Mouse (Mus musculus) hindbrain, embryonic 10.5 days (tissue): ENCODE measurements at regions not wholly inside any gene's neighbourhood (a gene's known extent, or its start where the extent isn't known, plus 50 kb on each side); places are given as distances from the start of the nearest gene placed in this dataset.

Source experiments
- DNase-seq: peaks from one replicate; pipeline ENCODE4 v3.0.0-alpha.2; 2017; ENCODE audit warnings: low spot score
- H3K27ac ChIP-seq: fragments of 300-500 bp; sonication (generic); 2 replicates; pipeline ENCODE4 v1.5.1; 2016; ENCODE audit warnings: mild to moderate bottlenecking, moderate library complexity
- H3K27me3 ChIP-seq: fragments of 300-500 bp; sonication (generic); 2 replicates; pipeline ENCODE4 v1.6.1; 2016; ENCODE audit warnings: mild to moderate bottlenecking; ENCODE audit not compliant: poor library complexity, insufficient read depth, severe bottlenecking
- H3K36me3 ChIP-seq: fragments of 300-500 bp; sonication (generic); 2 replicates; pipeline ENCODE4 v1.6.1; 2016; ENCODE audit warnings: mild to moderate bottlenecking, moderate library complexity
- H3K4me1 ChIP-seq: fragments of 300-500 bp; sonication (generic); replicated peaks from 2 replicates; pipeline ENCODE4 v1.6.1; 2016; ENCODE audit warnings: mild to moderate bottlenecking
- H3K4me3 ChIP-seq: fragments of 300-500 bp; sonication (generic); 2 replicates; pipeline ENCODE4 v1.5.1; 2016; ENCODE audit warnings: mild to moderate bottlenecking, moderate library complexity
- H3K9me3 ChIP-seq: fragments of 300-500 bp; sonication (generic); 2 replicates; pipeline ENCODE4 v1.6.1; 2016; ENCODE audit warnings: mild to moderate bottlenecking, moderate library complexity
- WGBS: fragments of 180-500 bp; shearing (Covaris S2); methylation state at CpG from one replicate; pipeline ENCODE4 v1.1.7; 2016; 5-methylcytosine and 5-hydroxymethylcytosine counted together

- H3K4me3 ChIP-seq = no peak overlapping the region
- H3K27ac ChIP-seq = no peak overlapping the region
- no peaks in the 10 kb centered on the region for H3K4me1 ChIP-seq
- H3K9me3 ChIP-seq = no peaks in the 10 kb centered on the region
- no peaks in the 10 kb centered on the region for H3K36me3 ChIP-seq
- H3K27me3 ChIP-seq = no peaks in the 10 kb centered on the region
- whole genome bisulfite sequencing = 70% methylated on average over 4 of the region's 4 CpGs
- DNase-seq = no peak
Measured at GRCm38 (mm10) chr12:39801536-39801935, 236.3 kb downstream of the Arl4a start.

GRCm38 (mm10) chr12:39797843-39798242 lies 240.0 kb downstream of the Arl4a start:
- no peak for DNase-seq
- Histone ChIP-seq H3K9me3 (no peaks in the 10 kb centered on the region), H3K4me1 (no peaks in the 10 kb centered on the region), H3K27ac (no peak overlapping the region), H3K36me3 (no peaks in the 10 kb centered on the region), H3K4me3 (no peak overlapping the region), H3K27me3 (no peaks in the 10 kb centered on the region)
- WGBS = 94% methylated on average over 2 of the region's 2 CpGs

- no peaks in the 10 kb centered on the region for H3K27me3 ChIP-seq
- no peak overlapping the region for H3K4me3 ChIP-seq
- no peaks in the 10 kb centered on the region for H3K36me3 ChIP-seq
- no peaks in the 10 kb centered on the region for H3K4me1 ChIP-seq
- no peak for DNase-seq
- no peaks in the 10 kb centered on the region for H3K9me3 ChIP-seq
- 89% methylated on average over 3 of the region's 3 CpGs for WGBS
- no peak overlapping the region for H3K27ac ChIP-seq
Measured at GRCm38 (mm10) chr12:39796939-39797338, 240.9 kb downstream of the Arl4a start.

- Histone ChIP-seq H3K27me3 (no peaks in the 10 kb centered on the region), H3K9me3 (no peaks in the 10 kb centered on the region), H3K4me1 (no peaks in the 10 kb centered on the region), H3K36me3 (no peaks in the 10 kb centered on the region), H3K27ac (no peak overlapping the region), H3K4me3 (no peak overlapping the region)
- DNase-seq = no peak
- WGBS = 98% methylated on average over 3 of the region's 3 CpGs
Measured at GRCm38 (mm10) chr12:39785026-39785425, 252.8 kb downstream of the Arl4a start.

GRCm38 (mm10) chr12:39784532-39784931 lies 253.3 kb downstream of the Arl4a start:
- Histone ChIP-seq H3K27me3 (no peaks in the 10 kb centered on the region), H3K36me3 (no peaks in the 10 kb centered on the region), H3K9me3 (no peaks in the 10 kb centered on the region), H3K4me1 (no peaks in the 10 kb centered on the region), H3K4me3 (no peak overlapping the region), H3K27ac (no peak overlapping the region)
- WGBS = 95% methylated on average over 3 of the region's 3 CpGs
- DNase-seq = no peak

GRCm38 (mm10) chr12:39776173-39776572 lies 261.7 kb downstream of the Arl4a start:
- Histone ChIP-seq H3K9me3 (no peaks in the 10 kb centered on the region), H3K27ac (no peak overlapping the region), H3K36me3 (no peaks in the 10 kb centered on the region), H3K4me3 (no peak overlapping the region), H3K27me3 (no peaks in the 10 kb centered on the region), H3K4me1 (no peaks in the 10 kb centered on the region)
- no peak for DNase-seq
- WGBS = 89% methylated on average over 3 of the region's 3 CpGs

- Histone ChIP-seq H3K36me3 (no peaks in the 10 kb centered on the region), H3K4me1 (no peaks in the 10 kb centered on the region), H3K27ac (no peak overlapping the region), H3K27me3 (no peaks in the 10 kb centered on the region), H3K4me3 (no peak overlapping the region), H3K9me3 (no peaks in the 10 kb centered on the region)
- DNase-seq = no peak
- 92% methylated on average over 11 of the region's 11 CpGs for WGBS
Measured at GRCm38 (mm10) chr12:39766988-39767387, 270.8 kb downstream of the Arl4a start.

- H3K9me3 ChIP-seq = no peaks in the 10 kb centered on the region
Measured at GRCm38 (mm10) chr12:39763529-39763928, 274.3 kb downstream of the Arl4a start.

GRCm38 (mm10) chr12:39761946-39762345 lies 275.9 kb downstream of the Arl4a start:
- Histone ChIP-seq H3K27me3 (no peaks in the 10 kb centered on the region), H3K4me3 (no peak overlapping the region), H3K4me1 (no peaks in the 10 kb centered on the region), H3K36me3 (no peaks in the 10 kb centered on the region), H3K9me3 (peaks cover under 1% of the 10 kb centered on the region; the same call in 1 of the 2 replicates), H3K27ac (no peak overlapping the region)
- 75% methylated on average over 5 of the region's 5 CpGs for WGBS
- DNase-seq = no peak

More at GRCm38 (mm10) chr12:39763529-39763928, 274.3 kb downstream of the Arl4a start:
- Histone ChIP-seq H3K4me1 (no peaks in the 10 kb centered on the region), H3K36me3 (no peaks in the 10 kb centered on the region), H3K27ac (no peak overlapping the region), H3K27me3 (no peaks in the 10 kb centered on the region), H3K4me3 (no peak overlapping the region)
- no peak for DNase-seq
- 83% methylated on average over 3 of the region's 3 CpGs for WGBS

- no peak for DNase-seq
- H3K27me3 ChIP-seq = no peaks in the 10 kb centered on the region
- 69% methylated on average over 1 of the region's 1 CpGs for WGBS
- H3K27ac ChIP-seq = no peak overlapping the region
- no peak overlapping the region for H3K4me3 ChIP-seq
- no peaks in the 10 kb centered on the region for H3K4me1 ChIP-seq
- H3K9me3 ChIP-seq = peaks cover 3% of the 10 kb centered on the region; the same call in 1 of the 2 replicates
- no peaks in the 10 kb centered on the region for H3K36me3 ChIP-seq
Measured at GRCm38 (mm10) chr12:39761326-39761725, 276.5 kb downstream of the Arl4a start.

GRCm38 (mm10) chr12:39757975-39758374 lies 279.9 kb downstream of the Arl4a start:
- Histone ChIP-seq H3K27ac (no peak overlapping the region), H3K27me3 (no peaks in the 10 kb centered on the region), H3K36me3 (no peaks in the 10 kb centered on the region), H3K4me3 (no peak overlapping the region), H3K9me3 (peaks cover 3% of the 10 kb centered on the region; the same call in 1 of the 2 replicates), H3K4me1 (no peaks in the 10 kb centered on the region)
- DNase-seq = no peak

- WGBS = 92% methylated on average over 5 of the region's 5 CpGs
- Histone ChIP-seq H3K36me3 (no peaks in the 10 kb centered on the region), H3K4me3 (no peak overlapping the region), H3K4me1 (no peaks in the 10 kb centered on the region), H3K27ac (no peak overlapping the region), H3K9me3 (peaks cover 1% of the 10 kb centered on the region; the same call in 1 of the 2 replicates), H3K27me3 (no peaks in the 10 kb centered on the region)
- DNase-seq = no peak
Measured at GRCm38 (mm10) chr12:39751850-39752249, 286.0 kb downstream of the Arl4a start.

- Histone ChIP-seq H3K36me3 (no peaks in the 10 kb centered on the region), H3K4me3 (no peak overlapping the region), H3K9me3 (no peaks in the 10 kb centered on the region), H3K27me3 (no peaks in the 10 kb centered on the region), H3K27ac (peak overlapping the region; percentile 75), H3K4me1 (peaks cover 23% of the 10 kb centered on the region)
- 37% methylated on average over 11 of the region's 11 CpGs for WGBS
- peak; percentile 69 for DNase-seq
Measured at GRCm38 (mm10) chr12:39742156-39743063, 295.4 kb downstream of the Arl4a start.
